Mouse (Mus musculus) liver, embryonic 14.5 days (tissue): ENCODE results near the gene Tnxb.

Experiments
- CTCF ChIP-seq: IDR thresholded peaks from 2 replicates; pipeline ENCODE4 v1.5.1; 2016; ENCODE audit warnings: antibody characterized with exemption, low read depth, control low read depth
- EP300 ChIP-seq: IDR thresholded peaks from 2 replicates; pipeline ENCODE4 v1.6.1; 2016; ENCODE audit warnings: antibody characterized with exemption, low read depth

- TF ChIP-seq CTCF, result peak; percentile 36
- no peak for TF ChIP-seq EP300
Observed at GRCm38 (mm10) chr17:34723066-34723465, 52.7 kb downstream of the Tnxb start.
